Mouse (Mus musculus): Measurements from ENCODE around the gene Sod2. TPM values are rescaled to one million over a fixed set of nuclear protein-coding genes. Genes with fewer than 3 reads are reported as not detected.

The Sod2 gene
- polyA plus RNA-seq, 1 experiment from 2014 or later = 83.1 TPM

Other genes with a start within 250 kb of the Sod2 start
- gene Igf2r, start 237.2 kb upstream of the Sod2 start, polyA plus RNA-seq (2016; fragmentation: Nextera tagmentation; extraction: Ambion mirVana) = 37.1 and 38.1 TPM in 2 replicates
- gene Mas1, start 138.7 kb upstream of the Sod2 start, polyA plus RNA-seq (2016; fragmentation: Nextera tagmentation; extraction: Ambion mirVana) = 0.70 and 1.3 TPM in 2 replicates
- 0.13 TPM in 1 of 2 replicates, not detected in the other for gene Mrgprh, start 130.8 kb upstream of the Sod2 start, polyA plus RNA-seq (2016; fragmentation: Nextera tagmentation; extraction: Ambion mirVana)
- gene Pnldc1, start 96.6 kb upstream of the Sod2 start, polyA plus RNA-seq (2016; fragmentation: Nextera tagmentation; extraction: Ambion mirVana) = 3.0 and 4.1 TPM in 2 replicates
- gene Tcp1, start 91.1 kb upstream of the Sod2 start, polyA plus RNA-seq (2016; fragmentation: Nextera tagmentation; extraction: Ambion mirVana) = 475 and 490 TPM in 2 replicates
- gene Mrpl18, start 90.5 kb upstream of the Sod2 start, polyA plus RNA-seq (2016; fragmentation: Nextera tagmentation; extraction: Ambion mirVana) = 161 and 171 TPM in 2 replicates
- 1.0 and 1.4 TPM in 2 replicates for gene Acat3, start 66.2 kb upstream of the Sod2 start, polyA plus RNA-seq (2016; fragmentation: Nextera tagmentation; extraction: Ambion mirVana)
- 280 and 284 TPM in 2 replicates for gene Acat2, start 46.1 kb upstream of the Sod2 start, polyA plus RNA-seq (2016; fragmentation: Nextera tagmentation; extraction: Ambion mirVana)
- gene Wtap, start 12.7 kb upstream of the Sod2 start, polyA plus RNA-seq (2016; fragmentation: Nextera tagmentation; extraction: Ambion mirVana) = 141 and 146 TPM in 2 replicates
- gene Gpr31b, start 45.5 kb downstream of the Sod2 start, polyA plus RNA-seq (2016; fragmentation: Nextera tagmentation; extraction: Ambion mirVana) = not detected in 2 replicates
- gene Tcp10b, start 54.3 kb downstream of the Sod2 start, polyA plus RNA-seq (2016; fragmentation: Nextera tagmentation; extraction: Ambion mirVana) = not detected in 2 replicates
- not detected in 2 replicates for gene Unc93a, start 125.0 kb downstream of the Sod2 start, polyA plus RNA-seq (2016; fragmentation: Nextera tagmentation; extraction: Ambion mirVana)
- not detected in 2 replicates for gene Smok2a, start 214.3 kb downstream of the Sod2 start, polyA plus RNA-seq (2016; fragmentation: Nextera tagmentation; extraction: Ambion mirVana)
- not detected in 2 replicates for gene Smok2b, start 223.4 kb downstream of the Sod2 start, polyA plus RNA-seq (2016; fragmentation: Nextera tagmentation; extraction: Ambion mirVana)

All from embryonic facial prominence, embryonic 12.5 days (tissue).